8 mouse cellular contexts compared by ENCODE assay signal in genomic region chr12:28635535-28636476, GRCm38 (mm10). TPM values are rescaled to one million over a fixed set of nuclear protein-coding genes. Genes with fewer than 3 reads are reported as not detected.
DNase-seq lines count a peak whose midpoint lies in the region; ATAC-seq and TF ChIP-seq lines count a peak whose summit lies in the region.

Gene Rps7 (minus strand): TSS chr12:28635953.

- TF ChIP-seq CTCF in cortical plate, adult 2 months (IDR thresholded peaks at IDR 0.05; ENCODE audit: extremely low read depth, insufficient read depth, low read length) = no peak

- ATAC-seq in activated CD4-positive, CD25-positive, alpha-beta regulatory T cell, adult 4 months = peak; percentile 95

- H3K27ac ChIP-seq in cortical plate, adult 2 months (ENCODE audit: insufficient read depth, low read length) = peak within 1 kb of the TSS; percentile 17; the same call in 1 of the 2 replicates

- H3K4me3 ChIP-seq in cortical plate, adult 2 months (ENCODE audit: insufficient read depth, low read length) = peak within 1 kb of the TSS; percentile 73
- H3K4me3 ChIP-seq in megakaryocyte, embryonic 14.5 days (replicated peaks) = peak within 1 kb of the TSS; percentile 98

- DNase-seq in gastrocnemius, adult 8-10 months (ENCODE audit: low spot score in 2 of 2) = peak; percentile 86 to 88
- peak; percentile 90 for DNase-seq in hindlimb bud, embryonic 11.5 days (ENCODE audit: extremely low spot score, low read depth, low spot score)
- DNase-seq in left cerebral cortex, adult 8-10 months (ENCODE audit: low spot score in 2 of 2) = peak; percentile 89 to 93
- DNase-seq in right cerebral cortex, postnatal 10 days (ENCODE audit: low spot score in 2 of 2) = peak; percentile 96 to 97
- DNase-seq in urinary bladder, postnatal 25 days (ENCODE audit: low spot score) = peak; percentile 86

- H3K36me3 ChIP-seq in megakaryocyte, embryonic 14.5 days (replicated peaks; ENCODE audit: low read length) = peaks cover 39% of the 10 kb centered on the region

- no peaks in the 10 kb centered on the region for H3K27me3 ChIP-seq in megakaryocyte, embryonic 14.5 days (replicated peaks)

- TF ChIP-seq POLR2A in cortical plate, adult 2 months (IDR thresholded peaks at IDR 0.05; ENCODE audit: extremely low read depth, insufficient read depth, low read length) = peak; percentile 79

- H3K9me3 ChIP-seq in megakaryocyte, embryonic 14.5 days = no peaks in the 10 kb centered on the region

- peaks cover 5% of the 10 kb centered on the region for H3K4me1 ChIP-seq in cortical plate, adult 2 months (ENCODE audit: control insufficient read depth, insufficient read depth, low read length)
- peaks cover 37% of the 10 kb centered on the region for H3K4me1 ChIP-seq in megakaryocyte, embryonic 14.5 days

RNA-seq across cellular contexts. Expression of gene Rps7, which starts in this region (rescaled TPM):
- polyA plus RNA-seq in activated CD4-positive, CD25-positive, alpha-beta regulatory T cell, adult 4 months (2017; shearing (Covaris generic)) = 1,000 to 10,000 TPM; 1,659 to 2,490 TPM
- polyA plus RNA-seq in cortical plate, adult 2 months (2012; rRNA removed) = 368 and 372 TPM in 2 replicates
- total RNA-seq in gastrocnemius, adult 8-10 months (2022) = 100 to 1,000 TPM; 161 to 241 (median 222) TPM
- total RNA-seq in left cerebral cortex, adult 8-10 months (2022) = 100 to 1,000 TPM; 266 to 307 (median 284) TPM
- polyA plus RNA-seq in megakaryocyte, embryonic 14.5 days (2012; ENCODE audit: insufficient read depth, low replicate concordance) = 23.0 and 205 TPM in 2 replicates

Comparison
In these comparisons a context has a peak if more than half of its experiments do, and no peak if none do; other contexts are left out.
1. Peak in every context shown above with its lines: DNase-seq, ATAC-seq, H3K4me3 ChIP-seq and H3K27ac ChIP-seq.